Mouse (Mus musculus) CH12.LX (cell line): Measurements from ENCODE around the gene Madd.

Source experiments
- CHD1 ChIP-seq: IDR thresholded peaks from 2 replicates; pipeline ENCODE4 v1.6.1; 2012; ENCODE audit warnings: low read depth, low read length, improper control_type of control experiment, inconsistent platforms
- CHD2 ChIP-seq: IDR thresholded peaks from 2 replicates; pipeline ENCODE4 v1.6.1; 2011; ENCODE audit warnings: low read length, improper control_type of control experiment
- CTCF ChIP-seq, 2 experiments: IDR thresholded peaks in 1 of 2; conservative IDR thresholded peaks in 1 of 2; 2 replicates each; pipeline ENCODE4 v1.5.1; 2011 to 2012; ENCODE audit warnings: low read depth in 2 of 2, low read length in 2 of 2, improper control_type of control experiment in 1 of 2, inconsistent platforms in 1 of 2, mild to moderate bottlenecking in 1 of 2, moderate library complexity in 1 of 2
- ELF1 ChIP-seq: IDR thresholded peaks from 2 replicates; pipeline ENCODE4 v1.6.1; 2014; ENCODE audit warnings: low read depth, mild to moderate bottlenecking, inconsistent platforms, low read length, improper control_type of control experiment
- EP300 ChIP-seq: IDR thresholded peaks from 2 replicates; pipeline ENCODE4 v1.6.1; 2011; ENCODE audit warnings: low read length, improper control_type of control experiment
- ETS1 ChIP-seq: conservative IDR thresholded peaks from 2 replicates; pipeline ENCODE4 v1.6.1; 2012; ENCODE audit warnings: low read depth, mild to moderate bottlenecking, inconsistent platforms, low read length, improper control_type of control experiment, moderate library complexity
- MAX ChIP-seq: IDR thresholded peaks from 2 replicates; pipeline ENCODE4 v1.6.1; 2011; ENCODE audit warnings: low read length, improper control_type of control experiment
- NELFE ChIP-seq: IDR thresholded peaks from 2 replicates; pipeline ENCODE4 v1.6.1; 2011; ENCODE audit warnings: low read depth, low read length, improper control_type of control experiment
- POLR2A ChIP-seq: IDR thresholded peaks from 2 replicates; pipeline ENCODE4 v1.6.1; 2011; ENCODE audit warnings: low read depth, mild to moderate bottlenecking, improper control_type of control experiment, low read length
- USF1 ChIP-seq: IDR thresholded peaks from 2 replicates; pipeline ENCODE4 v1.6.1; 2014; ENCODE audit warnings: low read depth, mild to moderate bottlenecking, inconsistent platforms, low read length, improper control_type of control experiment
- ZKSCAN1 ChIP-seq: IDR thresholded peaks from 2 replicates; pipeline ENCODE4 v1.6.1; 2012; ENCODE audit warnings: low read depth, inconsistent platforms, low read length, improper control_type of control experiment, borderline replicate concordance
- ZMIZ1 ChIP-seq: IDR thresholded peaks from 2 replicates; pipeline ENCODE4 v1.6.1; 2012; ENCODE audit warnings: low read depth, mild to moderate bottlenecking, inconsistent platforms, low read length, improper control_type of control experiment

- no peak for TF ChIP-seq NELFE
- TF ChIP-seq CTCF (conservative IDR thresholded peaks at IDR 0.05 in 1 of 2, IDR thresholded peaks at IDR 0.05 in 1 of 2; ENCODE audit: low read depth in 2 of 2, low read length in 2 of 2), result no peak
- no peak for TF ChIP-seq EP300
- no peak for TF ChIP-seq ZKSCAN1
- TF ChIP-seq USF1, result no peak
- no peak for TF ChIP-seq POLR2A
- TF ChIP-seq CHD1, result no peak
- no peak for TF ChIP-seq ELF1
- no peak for TF ChIP-seq CHD2
- no peak for TF ChIP-seq ZMIZ1
- TF ChIP-seq ETS1, result no peak
- TF ChIP-seq MAX, result no peak
Measured at GRCm38 (mm10) chr2:91121497-91121896, 62.1 kb downstream of the Madd start.
